Mouse (Mus musculus) embryonic stem cell, embryonic (primary cell): Measurements from ENCODE around the gene E130308A19Rik.

ENCODE experiments used
- CTCF ChIA-PET, 4 experiments: fragments of 300-600 bp in 2 of 4; fragments of 350-600 bp in 2 of 4; sonication (Branson Sonifier 250); formaldehyde crosslinking; loops; one replicate each; lab custom pipeline; 2022; ENCODE audit warnings: inconsistent platforms in 2 of 4; lab: Charles Lee
- POLR2A ChIA-PET, 4 experiments: fragments of 300-600 bp in 2 of 4; fragments of 350-600 bp in 2 of 4; sonication (Branson Sonifier 250); formaldehyde crosslinking; loops; one replicate each; lab custom pipeline; 2022; ENCODE audit warnings: antibody characterized with exemption in 4 of 4, inconsistent platforms in 1 of 4; lab: Charles Lee

E130308A19Rik gene

DNA sequence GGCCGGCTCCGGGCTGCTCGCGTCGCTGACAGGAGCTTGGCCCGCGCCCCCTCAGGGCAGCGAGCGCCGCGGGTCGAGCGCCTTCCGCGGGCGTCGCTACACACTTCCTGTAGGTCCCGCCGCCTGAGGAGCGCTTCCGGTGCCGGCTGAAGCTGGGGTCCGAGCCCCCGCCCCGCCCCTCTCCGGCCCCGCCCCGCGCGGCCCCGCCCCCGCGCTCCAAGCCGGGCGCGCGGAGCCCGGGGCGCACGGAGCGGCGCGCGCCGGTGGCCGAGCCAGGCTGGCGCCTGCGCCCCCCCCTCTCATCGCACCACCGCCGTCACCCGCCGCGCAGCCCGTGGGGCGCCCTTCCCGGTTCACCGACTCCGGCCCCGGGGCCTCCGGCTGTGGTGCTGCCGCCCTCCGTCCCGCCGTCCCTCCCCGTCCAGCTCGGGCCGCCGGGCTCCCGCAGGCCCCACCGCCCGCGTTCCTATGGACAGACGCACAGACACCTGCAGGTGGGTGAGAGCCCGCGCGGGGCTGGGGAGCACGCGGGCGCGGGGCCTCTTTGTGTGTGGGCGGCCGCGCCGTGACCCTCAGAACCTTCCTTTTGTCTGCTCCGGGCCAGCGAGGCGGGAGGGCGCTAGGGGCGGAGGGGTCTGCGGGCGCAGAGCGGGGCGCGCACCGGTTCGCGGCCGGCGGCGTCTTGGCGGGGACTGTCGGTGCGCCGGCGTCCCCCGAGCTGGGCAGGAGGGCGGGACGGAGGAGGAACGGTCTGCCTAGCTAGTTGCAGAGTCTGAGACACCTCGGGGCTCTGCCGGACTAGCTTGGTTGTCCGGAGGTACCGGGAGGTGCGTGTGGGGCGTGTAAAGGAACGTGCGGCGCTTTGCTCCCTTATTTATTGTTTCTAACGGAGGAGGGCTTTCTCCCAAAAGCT lies at the start of gene E130308A19Rik:
TSS of gene E130308A19Rik (plus strand) at position 214 of the 913 bp plus-strand sequence.
- ChIA-PET CTCF (interaction anchor here in 3 of 4 experiments (0.5 to 2.0 kb wide), 10 partner anchors 11 to 561 kb away, joined by 3 to 9 read pairs (median 3); partner anchors contain the start of gene Hsdl2 (in 1 of the 3)), POLR2A (interaction anchor here in 3 of 4 experiments (0.5 to 3.0 kb wide), 57 partner anchors 8 to 1670 kb away, joined by 3 to 16 read pairs (median 3); partner anchors contain the start of genes Hsdl2 (in 3 of the 3), Snx30 (in 2 of the 3) and Txn1 (in 1 of the 3))

DNA sequence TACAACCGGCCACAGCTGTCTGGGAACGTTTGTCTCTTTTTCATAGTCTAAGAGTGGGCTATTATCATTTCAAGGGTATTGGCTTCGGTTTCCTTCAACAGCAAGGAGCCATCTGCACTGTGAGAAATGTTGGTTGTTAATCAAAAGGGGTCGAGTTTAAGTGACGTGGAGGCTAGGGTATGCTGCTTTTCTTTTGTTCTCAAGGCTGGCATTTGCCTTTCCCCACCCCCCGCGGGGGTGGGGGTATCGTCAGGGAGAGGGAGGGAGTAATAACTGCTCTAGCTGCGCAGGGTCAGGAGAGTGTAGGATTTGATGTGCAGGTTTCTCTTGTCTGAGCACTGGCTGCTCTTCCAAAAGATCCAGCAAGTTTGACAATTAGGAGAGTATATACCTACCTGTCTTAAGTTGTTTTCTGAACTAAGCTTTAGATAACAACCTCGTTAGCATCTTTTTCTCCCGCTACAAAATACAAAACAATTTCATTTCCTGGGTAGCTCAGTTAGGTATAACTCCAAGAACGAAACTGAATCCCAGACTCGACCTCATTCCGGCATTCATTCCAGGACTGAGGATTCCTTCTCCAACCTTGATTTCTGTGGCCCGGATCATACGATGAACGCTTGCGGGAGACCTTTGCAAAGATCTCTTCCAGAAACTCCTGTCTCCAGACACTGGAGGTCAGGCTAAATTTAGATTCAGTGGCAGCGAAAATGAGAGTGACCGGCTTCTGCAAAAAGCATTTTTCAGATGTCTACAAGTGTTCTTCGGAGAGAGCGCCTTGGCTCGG lies 45.3 kb upstream of the E130308A19Rik start:
- ChIA-PET POLR2A (interaction anchor here in 3 of 4 experiments (0.6 to 2.8 kb wide), 32 partner anchors 8 to 1714 kb away, joined by 3 to 16 read pairs (median 3); partner anchors contain the start of genes E130308A19Rik (in 3 of the 3), Slc46a2 (in 1 of the 3), Snx30 (in 1 of the 3) and Ugcg (in 1 of the 3)), CTCF (interaction anchor here in 1 of 4 experiments (0.5 to 1.4 kb wide), 7 partner anchors 8 to 348 kb away, joined by 3 to 7 read pairs (median 3); partner anchors contain the start of gene E130308A19Rik)

DNA sequence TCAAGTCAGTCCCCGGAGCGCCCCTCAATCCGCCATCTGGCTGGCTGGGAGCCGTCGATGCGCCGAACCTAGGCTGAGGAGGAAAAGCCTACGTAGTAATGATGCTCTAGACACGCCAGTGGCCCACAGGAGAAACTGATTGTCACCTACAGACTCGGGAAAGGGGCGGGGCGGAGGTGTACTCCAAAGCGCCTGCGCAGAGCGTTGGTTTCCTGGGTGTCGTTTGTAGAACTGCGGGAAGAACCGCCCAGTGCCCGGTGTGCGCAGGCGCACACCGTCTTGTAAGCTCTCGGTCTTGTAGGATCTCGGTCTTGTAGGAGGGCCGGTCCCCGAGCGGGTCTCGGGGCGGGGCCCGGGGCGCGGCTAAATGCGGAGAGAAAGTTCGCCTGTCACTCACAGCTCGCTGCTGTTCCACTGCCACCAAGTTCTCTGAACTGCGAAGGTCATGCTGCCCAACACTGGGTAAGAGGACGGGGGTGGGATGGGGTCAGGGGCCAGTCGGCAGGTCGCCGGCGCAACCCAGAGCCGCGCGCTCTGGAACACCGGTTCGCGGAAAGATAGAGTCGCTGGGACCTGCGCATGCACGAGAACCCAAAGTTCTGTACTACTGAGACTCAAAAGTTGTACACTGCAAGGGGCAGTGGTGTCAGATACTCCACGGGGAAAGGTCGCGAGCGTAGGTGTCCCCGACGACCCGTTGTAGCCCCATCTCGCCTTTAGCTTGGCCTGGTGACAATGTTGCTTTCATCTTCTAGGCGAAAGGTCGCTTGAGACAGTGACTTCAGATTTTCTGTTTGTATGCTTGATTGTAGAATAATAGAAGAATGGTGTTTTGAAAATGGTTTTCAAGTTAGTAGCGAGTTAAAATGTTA lies 44.5 kb upstream of the E130308A19Rik start, which contains the start of gene Hsdl2:
TSS of gene Hsdl2 (plus strand) at position 250 of the 872 bp plus-strand sequence.
- ChIA-PET CTCF (interaction anchor here in 2 of 4 experiments (0.6 to 1.4 kb wide), 7 partner anchors 9 to 346 kb away, joined by 3 to 8 read pairs (median 3); partner anchors contain the start of gene E130308A19Rik (in 1 of the 2)), POLR2A (interaction anchor here in 3 of 4 experiments (0.6 to 2.8 kb wide), 31 partner anchors 8 to 1715 kb away, joined by 3 to 16 read pairs (median 3); partner anchors contain the start of genes E130308A19Rik (in 3 of the 3), Slc46a2 (in 1 of the 3), Snx30 (in 1 of the 3) and Ugcg (in 1 of the 3))

DNA sequence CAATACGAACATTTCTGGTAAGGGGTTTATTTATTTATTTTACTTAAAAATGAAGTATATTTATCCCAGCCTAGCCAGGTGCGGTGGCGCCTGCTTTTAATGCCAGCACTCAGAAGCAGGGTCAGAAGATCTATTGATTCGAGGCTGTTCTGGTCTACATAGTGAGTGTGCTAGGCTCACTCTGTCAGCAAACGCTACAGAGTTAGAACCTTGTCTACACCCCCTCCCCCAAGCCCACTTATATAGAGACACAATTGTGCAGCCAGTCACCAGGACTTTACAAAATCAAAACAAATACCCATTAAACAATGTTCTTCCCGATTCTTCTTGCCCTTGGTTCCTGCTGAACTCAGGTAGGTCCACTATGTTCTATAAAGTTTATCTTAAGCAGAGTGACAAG lies 43.8 kb upstream of the E130308A19Rik start:
- CTCF ChIA-PET: interaction anchor here in 1 of 4 experiments (1.4 kb wide), 1 partner anchor 346 kb away, joined by 7 read pairs; no protein-coding TSS in a partner anchor
- POLR2A ChIA-PET: interaction anchor here in 3 of 4 experiments (1.0 to 2.8 kb wide), 10 partner anchors 9 to 210 kb away, joined by 3 to 16 read pairs (median 4); partner anchors contain the start of gene E130308A19Rik (in 3 of the 3)

DNA sequence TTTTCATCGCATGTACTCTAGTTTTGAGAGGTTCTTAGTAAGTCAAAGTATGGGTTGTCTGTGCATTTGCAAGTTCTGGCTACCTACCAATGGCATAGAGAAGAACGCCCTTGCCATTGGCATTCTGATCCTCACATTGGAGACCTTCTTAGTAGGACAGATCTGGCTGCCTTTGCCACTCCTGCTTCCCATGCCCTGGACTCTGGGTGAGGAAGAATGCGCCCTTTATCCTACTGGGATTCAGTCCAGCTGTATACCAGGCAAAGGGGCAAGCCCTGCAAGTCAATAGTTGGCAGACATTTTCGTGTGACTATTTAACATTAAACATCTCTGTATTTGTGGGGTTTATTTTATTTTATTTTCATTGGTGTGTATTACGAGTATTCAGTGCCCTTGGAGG lies 40.9 kb upstream of the E130308A19Rik start:
- ChIA-PET CTCF (no interaction called here), POLR2A (interaction anchor here in 1 of 4 experiments (1.5 kb wide), 1 partner anchor 36 kb away, joined by 3 read pairs; no protein-coding TSS in a partner anchor)

DNA sequence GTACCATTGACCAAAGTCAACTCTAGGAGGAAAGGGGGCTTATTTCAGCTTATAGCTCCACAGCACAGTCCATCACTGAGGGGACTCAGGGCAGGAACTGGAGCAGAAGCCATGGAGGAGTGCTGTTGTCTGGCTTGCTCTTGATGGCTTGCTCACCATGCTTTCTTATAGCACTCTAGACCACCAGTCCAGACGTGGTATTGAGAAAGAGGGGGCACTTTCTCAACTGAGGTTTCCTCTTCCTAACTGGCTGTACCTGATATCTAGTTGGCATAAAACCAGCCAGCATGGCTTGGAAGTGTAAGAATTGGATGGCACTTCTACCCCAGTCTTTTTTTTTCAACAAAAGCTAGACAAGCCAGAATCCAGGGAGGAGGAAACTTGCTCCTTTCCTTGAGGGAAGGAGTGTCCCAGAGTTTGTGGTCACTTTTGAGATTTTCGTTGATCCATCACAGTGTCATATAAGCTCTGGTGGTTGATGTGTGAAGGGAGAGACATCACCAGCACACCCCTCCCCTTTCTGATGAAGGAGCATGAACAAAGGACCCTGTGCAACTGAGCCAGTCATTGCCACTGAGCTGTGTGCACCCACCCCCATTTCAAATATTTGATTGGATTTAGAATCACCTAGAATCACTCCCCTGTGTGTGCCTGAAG lies 38.7 kb upstream of the E130308A19Rik start:
- ChIA-PET POLR2A (no interaction called here), CTCF (interaction anchor here in 1 of 4 experiments (0.9 kb wide), 1 partner anchor 587 kb away, joined by 3 read pairs; no protein-coding TSS in a partner anchor)

DNA sequence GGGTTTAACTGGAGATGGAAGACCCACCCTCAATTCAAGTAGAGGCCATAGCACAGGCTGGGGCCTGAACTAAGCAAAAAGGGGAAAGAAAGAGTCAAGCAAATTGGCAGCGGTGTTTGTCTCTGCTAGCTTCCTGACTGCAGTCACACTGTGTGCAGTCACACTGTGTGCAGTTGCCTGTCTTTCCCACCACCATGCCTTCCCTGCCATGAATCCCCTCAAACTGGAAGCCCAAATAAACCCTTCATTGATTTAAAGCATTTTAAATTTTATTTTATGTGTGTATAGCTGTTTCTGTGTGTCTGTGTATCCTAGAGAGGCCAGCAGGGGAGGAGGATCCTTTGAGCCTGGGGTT lies 38.2 kb upstream of the E130308A19Rik start:
- POLR2A ChIA-PET: interaction anchor here in 1 of 4 experiments (0.6 kb wide), 1 partner anchor 238 kb away, joined by 3 read pairs; no protein-coding TSS in a partner anchor
- CTCF ChIA-PET: interaction anchor here in 1 of 4 experiments (0.9 kb wide), 1 partner anchor 588 kb away, joined by 3 read pairs; no protein-coding TSS in a partner anchor

DNA sequence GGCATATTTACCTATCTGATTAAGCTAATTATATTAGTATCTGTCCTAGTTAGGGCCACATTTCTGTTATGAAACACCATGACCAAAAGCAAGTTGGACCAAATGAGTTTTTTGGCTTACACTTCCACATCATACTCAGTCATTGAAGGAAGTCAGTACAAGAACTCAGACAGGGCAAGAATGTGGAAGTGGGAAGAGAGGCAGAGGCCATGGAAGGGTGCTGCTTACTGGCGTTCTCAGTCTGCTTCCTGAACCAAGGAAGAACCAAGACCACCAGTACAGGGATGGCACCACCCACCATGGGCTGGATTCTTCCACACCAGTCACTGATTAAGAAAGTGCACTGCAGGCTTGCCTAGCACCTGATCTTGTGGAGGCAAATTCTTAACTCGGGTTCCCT lies 31.4 kb upstream of the E130308A19Rik start:
- ChIA-PET POLR2A (interaction anchor here in 2 of 4 experiments (0.7 to 0.8 kb wide), 3 partner anchors 90 to 217 kb away, joined by 3 read pairs; no protein-coding TSS in a partner anchor), CTCF (interaction anchor here in 1 of 4 experiments (0.7 kb wide), 1 partner anchor 24 kb away, joined by 6 read pairs; no protein-coding TSS in a partner anchor)

DNA sequence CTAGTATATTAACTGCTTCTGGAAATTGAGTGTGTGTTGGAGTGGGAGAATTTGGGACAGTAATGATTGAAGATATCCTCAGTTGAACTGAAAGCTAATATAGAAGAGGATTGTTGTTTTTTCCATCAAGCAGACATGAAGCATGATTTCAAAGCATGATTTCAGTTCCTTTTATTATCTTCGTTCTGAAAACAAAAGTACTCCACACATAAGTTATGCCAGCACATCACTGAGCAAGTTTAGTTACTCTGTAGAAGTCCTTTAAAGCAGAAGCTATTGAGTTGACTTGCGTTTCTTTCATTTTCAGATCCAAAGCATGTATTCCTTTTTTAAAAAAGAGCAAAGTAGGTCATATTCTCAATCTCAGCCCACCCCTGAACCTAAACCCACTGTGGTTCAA lies 29.5 kb upstream of the E130308A19Rik start:
- POLR2A ChIA-PET: no interaction called here
- CTCF ChIA-PET: no interaction called here

DNA sequence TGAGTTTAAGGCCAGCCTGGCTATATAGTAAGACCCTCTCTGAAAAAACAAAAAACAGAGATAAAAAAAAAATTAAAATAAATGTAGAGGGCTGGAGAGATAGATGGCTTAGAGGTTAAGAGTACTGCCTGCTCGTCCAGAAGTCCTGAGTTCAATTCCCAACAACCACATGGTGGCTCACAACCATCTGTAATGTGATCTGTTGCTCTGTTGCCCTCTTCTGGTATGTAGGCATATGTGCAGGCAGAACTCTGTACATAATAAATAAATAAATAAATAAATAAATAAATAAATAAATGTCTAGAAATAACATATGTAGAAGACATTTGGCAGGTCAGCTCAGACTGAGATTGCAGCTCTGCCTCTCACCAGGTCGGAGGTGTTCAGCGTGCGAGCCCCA lies 23.3 kb upstream of the E130308A19Rik start:
- CTCF ChIA-PET: interaction anchor here in 1 of 4 experiments (1.3 kb wide), 1 partner anchor 22 kb away, joined by 3 read pairs; no protein-coding TSS in a partner anchor
- POLR2A ChIA-PET: interaction anchor here in 1 of 4 experiments (1.2 kb wide), 1 partner anchor 22 kb away, joined by 3 read pairs; the partner anchor contains the start of gene Hsdl2

DNA sequence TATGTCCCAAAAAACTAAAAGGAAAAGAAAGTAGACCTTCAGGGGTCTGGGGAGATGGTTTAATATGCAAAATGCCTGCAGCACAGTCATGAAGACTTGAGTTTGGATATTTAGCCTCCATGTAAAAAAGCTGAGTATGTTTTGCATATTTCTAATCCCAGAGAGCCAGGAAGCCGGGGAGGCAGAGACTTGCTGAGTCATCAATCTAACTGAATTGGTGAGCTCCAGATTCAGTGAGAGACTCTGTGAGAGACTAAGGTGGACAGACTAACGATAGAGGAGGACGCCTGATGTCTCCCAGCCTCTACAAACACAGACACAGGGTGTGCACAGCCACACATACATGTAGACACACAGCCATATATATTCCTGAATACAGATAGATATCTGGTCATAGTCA lies 21.1 kb upstream of the E130308A19Rik start:
- CTCF ChIA-PET: interaction anchor here in 2 of 4 experiments (0.6 to 1.7 kb wide), 2 partner anchors 134 to 416 kb away, joined by 3 to 7 read pairs; partner anchors contain the start of gene Ugcg (in 1 of the 2)
- POLR2A ChIA-PET: interaction anchor here in 1 of 4 experiments (0.5 kb wide), 1 partner anchor 424 kb away, joined by 5 read pairs; no protein-coding TSS in a partner anchor

DNA sequence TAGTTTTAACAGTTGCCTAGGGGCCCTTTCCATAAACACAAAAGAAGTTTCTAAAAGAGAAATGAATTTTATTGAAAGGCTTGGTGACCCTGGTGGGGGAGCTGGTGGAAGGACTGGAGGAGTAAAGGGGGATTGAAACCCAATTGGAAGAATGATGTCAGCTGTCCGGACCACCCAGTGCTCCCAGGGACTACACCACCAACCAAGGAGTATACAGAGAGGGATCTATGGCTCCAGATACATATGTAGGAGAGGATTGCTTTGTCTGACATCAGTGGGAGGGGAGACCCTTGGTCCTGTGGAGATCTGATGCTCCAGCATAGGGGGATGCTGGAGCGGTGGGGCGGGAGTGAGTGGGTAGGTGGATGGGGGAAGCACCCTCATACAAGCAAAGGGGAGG lies 20.5 kb upstream of the E130308A19Rik start:
- CTCF ChIA-PET: no interaction called here
- POLR2A ChIA-PET: no interaction called here

DNA sequence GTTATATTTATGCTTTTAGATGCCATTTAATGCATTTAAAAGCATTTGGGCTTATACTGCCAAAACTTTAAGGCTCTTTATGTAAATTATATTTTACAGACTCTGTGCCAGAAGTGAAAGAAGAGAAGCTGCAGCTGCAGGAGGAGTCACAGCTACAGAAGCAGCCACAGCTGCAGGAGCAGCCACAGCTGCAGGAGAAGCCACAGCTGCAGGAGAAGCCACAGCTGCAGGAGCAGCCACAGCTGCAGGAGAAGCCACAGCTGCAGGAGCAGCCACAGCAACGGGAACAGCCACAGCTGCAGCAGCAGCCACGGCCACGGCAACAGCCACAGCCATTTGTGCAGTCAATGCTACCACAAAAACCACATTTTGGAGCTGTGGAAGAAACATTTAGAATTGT lies 15.6 kb upstream of the E130308A19Rik start:
- CTCF ChIA-PET: interaction anchor here in 1 of 4 experiments (0.5 to 0.7 kb wide), 2 partner anchors 128 to 916 kb away, joined by 3 read pairs; no protein-coding TSS in a partner anchor

DNA sequence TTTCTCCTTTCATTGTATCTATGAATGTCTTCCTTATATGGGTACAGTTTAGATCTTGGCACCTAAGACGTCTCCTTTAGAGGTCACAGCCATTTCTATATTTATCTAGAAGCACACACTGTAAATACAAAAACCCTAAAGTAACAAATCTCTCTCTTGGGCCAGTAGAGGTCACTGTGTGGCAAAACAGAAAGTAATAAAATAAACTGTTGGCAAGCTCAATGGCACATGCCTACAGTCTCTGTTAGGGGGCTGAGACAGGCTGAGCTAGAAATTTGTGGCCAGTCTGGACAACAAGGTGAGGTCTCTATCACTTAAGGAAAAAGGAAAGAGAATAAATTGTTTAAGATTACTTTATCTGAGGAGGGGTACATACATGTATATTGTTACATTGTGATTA lies 11.0 kb upstream of the E130308A19Rik start:
- ChIA-PET POLR2A (interaction anchor here in 2 of 4 experiments (0.6 to 1.2 kb wide), 4 partner anchors 11 to 52 kb away, joined by 3 to 4 read pairs (median 3); partner anchors contain the start of gene E130308A19Rik (in 2 of the 2)), CTCF (interaction anchor here in 3 of 4 experiments (0.5 to 1.1 kb wide), 4 partner anchors 10 to 106 kb away, joined by 3 to 8 read pairs (median 4); partner anchors contain the start of gene E130308A19Rik (in 2 of the 3))

More for the DNA sequence above, 15.6 kb upstream of the E130308A19Rik start:
- POLR2A ChIA-PET: interaction anchor here in 2 of 4 experiments (1.0 to 1.3 kb wide), 2 partner anchors 16 kb away, joined by 3 read pairs; partner anchors contain the start of gene E130308A19Rik (in 1 of the 2)

DNA sequence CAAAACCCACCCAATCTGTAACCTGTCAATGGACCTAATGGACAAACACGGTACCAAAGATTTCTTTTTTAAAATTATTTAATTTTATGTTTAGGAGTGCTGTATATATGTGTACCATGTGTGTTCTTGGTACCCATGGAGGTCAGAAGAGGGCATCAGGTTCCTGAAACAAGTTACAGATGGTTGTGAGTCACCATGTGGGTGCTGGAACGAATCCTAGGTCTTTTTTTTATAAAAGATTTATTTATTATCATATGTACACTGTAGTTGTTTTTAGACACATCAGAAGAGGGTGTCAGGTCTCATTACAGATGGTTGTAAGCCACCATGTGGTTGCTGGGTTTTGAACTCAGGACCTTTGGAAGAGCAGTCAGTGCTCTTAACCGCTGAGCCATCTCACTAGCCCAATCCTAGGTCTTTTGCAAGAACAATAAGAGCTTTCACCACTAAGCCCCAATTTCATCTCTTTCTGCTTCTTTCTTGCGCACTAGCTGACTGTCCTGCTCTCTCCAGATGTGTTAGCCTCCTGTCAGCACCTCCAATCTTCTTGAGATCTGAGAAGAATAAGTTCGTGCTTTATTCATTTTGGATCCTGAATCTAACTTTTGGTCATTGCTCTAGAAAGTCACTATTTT lies 6.3 kb upstream of the E130308A19Rik start:
- POLR2A ChIA-PET: interaction anchor here in 1 of 4 experiments (1.2 kb wide), 1 partner anchor 19 kb away, joined by 3 read pairs; no protein-coding TSS in a partner anchor
- CTCF ChIA-PET: no interaction called here
